Mouse (Mus musculus): ENCODE measurements at regions not wholly inside any gene's neighbourhood (a gene's known extent, or its start where the extent isn't known, plus 50 kb on each side); places are given as distances from the start of the nearest gene placed in this dataset.

DNA sequence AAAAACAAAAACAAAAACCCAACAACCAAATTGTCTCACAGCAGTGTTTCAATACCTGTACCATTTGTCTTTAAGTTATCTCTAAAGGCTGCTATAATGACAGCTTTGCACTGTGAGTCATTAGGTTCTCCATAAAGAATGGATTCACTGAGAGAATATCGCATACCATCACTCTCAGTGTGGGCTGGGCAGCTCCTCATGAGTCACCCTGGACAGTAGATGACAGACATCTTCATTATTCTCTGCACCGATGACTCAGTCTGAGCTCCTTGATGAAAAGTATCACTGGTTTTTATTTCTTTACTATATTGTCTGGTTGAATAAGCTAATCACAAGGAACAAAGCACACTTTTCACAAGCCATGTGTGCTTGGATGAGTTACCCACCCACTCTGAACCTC is 230.4 kb downstream of the Abcc12 start:
- Histone ChIP-seq H3K9ac (replicated peaks; ENCODE audit: low read depth, low read length) (no peak overlapping the region), H3K27ac (ENCODE audit: low read length) (no peak overlapping the region), H3K27me3 (ENCODE audit: control insufficient read depth, insufficient read depth, low read length) (no peaks in the 10 kb centered on the region), H3K4me1 (ENCODE audit: control insufficient read depth, insufficient read depth, low read length) (no peaks in the 10 kb centered on the region), H3K4me2 (replicated peaks; ENCODE audit: low read depth, low read length) (no peak overlapping the region), H3K36me3 (ENCODE audit: control insufficient read depth, insufficient read depth, low read length) (no peaks in the 10 kb centered on the region), H3K4me3 (ENCODE audit: low read depth, low read length) (no peak overlapping the region), H3K9me3 (ENCODE audit: control insufficient read depth, low read depth, low read length) (peaks cover 4% of the 10 kb centered on the region; the same call in 1 of the 2 replicates)
- no peak for ATAC-seq (ENCODE audit: insufficient number of reproducible peaks, insufficient read depth, low FRiP score, low read depth)
- 78% methylated on average over 2 of the region's 2 CpGs for WGBS

DNA sequence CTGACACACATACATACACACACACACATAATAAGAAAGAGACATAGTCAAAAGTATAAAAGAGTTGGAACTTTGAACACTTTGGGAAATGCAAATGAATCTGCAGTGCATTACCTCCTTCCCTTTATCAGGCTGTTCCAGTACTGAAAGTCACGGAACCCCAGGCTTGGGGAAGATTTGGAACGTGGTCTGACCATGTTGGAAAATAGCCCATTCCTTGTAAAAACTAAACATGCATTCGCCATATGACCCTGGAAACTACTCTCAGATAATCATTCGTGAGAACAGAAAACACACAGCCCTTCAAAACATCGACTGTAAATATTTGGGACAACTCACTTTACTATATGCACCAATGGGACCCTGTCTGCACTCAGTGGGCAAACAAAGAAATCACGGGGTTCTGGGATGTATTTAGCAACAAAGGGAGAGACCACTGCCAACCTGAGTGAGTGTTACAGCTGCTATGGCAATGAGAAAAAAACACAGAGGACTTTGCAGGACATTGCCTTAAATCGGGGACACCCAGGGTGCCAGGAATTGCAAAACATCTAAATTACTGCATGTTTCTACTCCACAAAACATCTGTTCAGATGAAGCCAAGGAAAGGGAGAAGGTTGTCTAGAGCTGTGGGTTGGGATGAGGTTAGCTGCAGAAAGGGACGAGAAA is 238.3 kb downstream of the Abcc12 start:
- 58% methylated on average over 8 of the region's 8 CpGs for WGBS
- no peak overlapping the region; the same call in 1 of the 2 replicates for H3K27ac ChIP-seq (ENCODE audit: low read length)

DNA sequence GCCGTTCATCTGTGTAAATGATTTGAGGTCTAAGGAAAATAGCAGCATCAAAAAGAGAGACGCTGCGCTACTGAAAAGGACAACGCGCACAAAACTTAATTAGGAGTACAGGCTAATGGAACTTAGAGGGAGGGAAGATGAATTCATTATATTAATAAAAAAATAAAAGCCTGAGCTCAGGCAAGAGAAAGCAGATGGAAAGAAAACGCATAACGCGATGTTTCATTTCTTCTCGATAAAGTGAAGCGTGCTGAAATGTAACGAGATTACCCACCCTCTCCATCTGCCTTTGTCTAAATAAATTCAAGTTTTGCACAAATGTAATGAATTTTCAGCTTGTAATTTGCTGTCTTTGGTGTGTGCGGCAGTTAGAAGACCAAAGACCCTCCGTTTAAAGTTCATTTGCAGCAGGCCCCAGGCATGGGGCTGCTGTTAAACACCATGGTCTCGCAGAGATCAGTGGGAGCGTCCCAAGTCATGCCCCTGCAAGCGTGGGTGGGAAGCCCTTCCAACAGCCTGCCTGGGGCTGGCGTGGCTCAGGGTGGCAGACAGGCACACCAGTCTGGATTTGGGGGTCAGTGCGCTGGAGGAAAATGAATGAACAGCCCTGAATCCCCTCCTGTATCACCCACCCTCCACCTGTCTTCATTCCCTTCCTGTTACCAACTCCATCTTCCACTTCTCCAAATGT is 241.8 kb downstream of the Abcc12 start:
- H3K27ac ChIP-seq (ENCODE audit: low read length), result no peak overlapping the region
- no peaks in the 10 kb centered on the region for H3K27me3 ChIP-seq (ENCODE audit: control insufficient read depth, insufficient read depth, low read length)
- no peaks in the 10 kb centered on the region for H3K9me3 ChIP-seq (ENCODE audit: control insufficient read depth, low read depth, low read length)
- no peak overlapping the region for H3K9ac ChIP-seq (replicated peaks; ENCODE audit: low read depth, low read length)
- H3K36me3 ChIP-seq (ENCODE audit: control insufficient read depth, insufficient read depth, low read length), result no peaks in the 10 kb centered on the region
- ATAC-seq (ENCODE audit: insufficient number of reproducible peaks, insufficient read depth, low FRiP score, low read depth), result no peak
- no peak overlapping the region for H3K4me3 ChIP-seq (ENCODE audit: low read depth, low read length)
- WGBS, result 87% methylated on average over 18 of the region's 18 CpGs
- no peaks in the 10 kb centered on the region for H3K4me1 ChIP-seq (ENCODE audit: control insufficient read depth, insufficient read depth, low read length)
- H3K4me2 ChIP-seq (replicated peaks; ENCODE audit: low read depth, low read length), result no peak overlapping the region

More for the DNA sequence above, 238.3 kb downstream of the Abcc12 start:
- Histone ChIP-seq H3K9ac (replicated peaks; ENCODE audit: low read depth, low read length) (no peak overlapping the region), H3K4me3 (ENCODE audit: low read depth, low read length) (no peak overlapping the region), H3K4me1 (ENCODE audit: control insufficient read depth, insufficient read depth, low read length) (no peaks in the 10 kb centered on the region), H3K4me2 (replicated peaks; ENCODE audit: low read depth, low read length) (no peak overlapping the region), H3K27me3 (ENCODE audit: control insufficient read depth, insufficient read depth, low read length) (no peaks in the 10 kb centered on the region), H3K9me3 (ENCODE audit: control insufficient read depth, low read depth, low read length) (no peaks in the 10 kb centered on the region), H3K36me3 (ENCODE audit: control insufficient read depth, insufficient read depth, low read length) (no peaks in the 10 kb centered on the region)
- ATAC-seq (ENCODE audit: insufficient number of reproducible peaks, insufficient read depth, low FRiP score, low read depth), result no peak

DNA sequence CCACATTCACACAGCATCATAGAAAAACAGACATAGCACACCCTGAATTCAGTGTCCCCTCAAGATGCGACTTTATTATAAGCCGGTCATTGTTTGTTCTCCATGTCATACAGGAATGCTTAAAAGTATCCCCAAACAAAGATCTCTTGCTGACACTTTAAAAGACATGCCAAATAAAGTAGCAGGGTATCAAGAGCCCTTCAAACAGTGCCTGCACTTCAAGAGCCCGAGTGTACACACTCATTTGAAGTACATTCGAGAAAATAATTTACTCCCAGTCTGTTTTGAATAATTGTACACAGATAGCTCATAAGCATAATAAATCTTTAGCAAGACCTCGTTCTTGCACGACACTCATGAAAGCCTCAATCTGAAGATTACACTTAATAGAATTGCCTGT is 249.1 kb downstream of the Abcc12 start:
- no peak for ATAC-seq (ENCODE audit: insufficient number of reproducible peaks, insufficient read depth, low FRiP score, low read depth)
- Histone ChIP-seq H3K4me1 (ENCODE audit: control insufficient read depth, insufficient read depth, low read length) (no peaks in the 10 kb centered on the region), H3K36me3 (ENCODE audit: control insufficient read depth, insufficient read depth, low read length) (no peaks in the 10 kb centered on the region), H3K4me3 (ENCODE audit: low read depth, low read length) (no peak overlapping the region), H3K9me3 (ENCODE audit: control insufficient read depth, low read depth, low read length) (no peaks in the 10 kb centered on the region), H3K27ac (ENCODE audit: low read length) (no peak overlapping the region), H3K9ac (replicated peaks; ENCODE audit: low read depth, low read length) (no peak overlapping the region), H3K27me3 (ENCODE audit: control insufficient read depth, insufficient read depth, low read length) (no peaks in the 10 kb centered on the region), H3K4me2 (replicated peaks; ENCODE audit: low read depth, low read length) (no peak overlapping the region)
- WGBS, result 46% methylated on average over 6 of the region's 6 CpGs

DNA sequence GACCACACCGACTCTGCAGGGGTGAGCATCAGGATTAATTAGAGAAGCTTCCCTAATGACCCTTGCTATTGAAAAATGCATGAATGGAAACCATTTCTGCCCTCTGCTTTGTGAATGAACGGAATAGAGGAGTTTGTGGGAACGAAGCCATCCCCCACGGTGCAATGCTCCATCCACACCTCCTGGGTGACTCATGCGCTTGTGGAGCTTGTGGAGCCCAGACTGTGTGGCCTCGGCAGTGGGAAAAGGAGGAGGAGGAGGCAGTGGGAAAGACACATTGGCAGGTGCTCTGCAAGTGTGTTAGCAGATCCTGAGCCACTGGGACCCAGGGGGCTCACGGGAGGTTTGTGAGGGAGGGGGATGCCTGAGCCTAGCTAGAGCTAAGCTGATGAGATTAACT is 251.9 kb downstream of the Abcc12 start:
- no peaks in the 10 kb centered on the region for H3K27me3 ChIP-seq (ENCODE audit: control insufficient read depth, insufficient read depth, low read length)
- no peak overlapping the region for H3K9ac ChIP-seq (replicated peaks; ENCODE audit: low read depth, low read length)
- H3K9me3 ChIP-seq (ENCODE audit: control insufficient read depth, low read depth, low read length), result no peaks in the 10 kb centered on the region
- H3K4me1 ChIP-seq (ENCODE audit: control insufficient read depth, insufficient read depth, low read length), result no peaks in the 10 kb centered on the region
- no peaks in the 10 kb centered on the region for H3K36me3 ChIP-seq (ENCODE audit: control insufficient read depth, insufficient read depth, low read length)
- H3K27ac ChIP-seq (ENCODE audit: low read length), result no peak overlapping the region
- 61% methylated on average over 7 of the region's 7 CpGs for WGBS
- ATAC-seq (ENCODE audit: insufficient number of reproducible peaks, insufficient read depth, low FRiP score, low read depth), result no peak
- no peak overlapping the region for H3K4me2 ChIP-seq (replicated peaks; ENCODE audit: low read depth, low read length)
- no peak overlapping the region for H3K4me3 ChIP-seq (ENCODE audit: low read depth, low read length)

DNA sequence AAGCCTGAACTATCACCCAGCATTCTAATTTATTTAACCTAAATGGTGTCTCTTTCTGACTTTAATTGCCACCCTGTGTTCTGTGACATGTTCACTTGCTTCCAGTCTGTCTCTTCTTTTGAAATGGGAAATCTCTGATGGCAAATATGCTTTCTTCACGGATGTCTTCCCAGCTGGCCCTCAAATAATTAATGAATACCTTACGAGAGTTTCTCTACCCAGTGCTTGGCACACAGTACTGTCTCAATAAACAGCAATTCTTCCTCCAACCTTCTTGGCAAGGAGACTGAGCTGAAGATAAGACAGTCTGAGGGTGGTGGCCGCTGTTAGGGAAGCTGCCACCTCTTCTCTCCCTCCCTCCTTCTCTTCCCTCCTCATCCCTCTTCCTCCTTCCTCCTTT is 252.5 kb downstream of the Abcc12 start:
- Histone ChIP-seq H3K4me3 (ENCODE audit: low read depth, low read length) (no peak overlapping the region), H3K27ac (ENCODE audit: low read length) (no peak overlapping the region), H3K9me3 (ENCODE audit: control insufficient read depth, low read depth, low read length) (no peaks in the 10 kb centered on the region), H3K27me3 (ENCODE audit: control insufficient read depth, insufficient read depth, low read length) (no peaks in the 10 kb centered on the region), H3K4me2 (replicated peaks; ENCODE audit: low read depth, low read length) (no peak overlapping the region), H3K9ac (replicated peaks; ENCODE audit: low read depth, low read length) (no peak overlapping the region), H3K36me3 (ENCODE audit: control insufficient read depth, insufficient read depth, low read length) (no peaks in the 10 kb centered on the region), H3K4me1 (ENCODE audit: control insufficient read depth, insufficient read depth, low read length) (no peaks in the 10 kb centered on the region)
- ATAC-seq (ENCODE audit: insufficient number of reproducible peaks, insufficient read depth, low FRiP score, low read depth), result no peak
- WGBS, result 81% methylated on average over 3 of the region's 3 CpGs

DNA sequence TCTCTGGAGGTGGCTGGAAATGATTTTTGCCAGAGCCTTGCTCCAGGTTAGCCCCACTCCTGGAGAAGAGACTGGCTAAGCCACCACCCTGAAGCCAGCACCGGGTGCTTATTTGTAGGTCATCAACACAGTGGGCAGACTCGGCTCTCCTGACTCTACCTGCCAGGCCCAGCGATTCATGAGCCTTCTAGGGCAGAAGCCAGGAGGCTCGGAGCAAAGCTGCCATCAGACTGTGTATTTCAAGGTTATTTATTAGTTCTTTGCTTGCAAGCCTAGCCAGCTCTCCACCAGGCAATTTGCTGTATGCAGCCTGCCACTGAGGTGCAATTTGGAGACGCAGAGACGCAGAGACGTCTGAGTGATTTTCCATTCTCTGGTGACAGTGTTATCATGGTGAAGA is 255.4 kb downstream of the Abcc12 start:
- Histone ChIP-seq H3K9me3 (ENCODE audit: control insufficient read depth, low read depth, low read length) (no peaks in the 10 kb centered on the region), H3K27me3 (ENCODE audit: control insufficient read depth, insufficient read depth, low read length) (no peaks in the 10 kb centered on the region), H3K4me3 (ENCODE audit: low read depth, low read length) (no peak overlapping the region), H3K4me2 (replicated peaks; ENCODE audit: low read depth, low read length) (no peak overlapping the region), H3K4me1 (ENCODE audit: control insufficient read depth, insufficient read depth, low read length) (no peaks in the 10 kb centered on the region), H3K9ac (replicated peaks; ENCODE audit: low read depth, low read length) (no peak overlapping the region), H3K36me3 (ENCODE audit: control insufficient read depth, insufficient read depth, low read length) (no peaks in the 10 kb centered on the region), H3K27ac (ENCODE audit: low read length) (no peak overlapping the region)
- no peak for ATAC-seq (ENCODE audit: insufficient number of reproducible peaks, insufficient read depth, low FRiP score, low read depth)
- WGBS, result 38% methylated on average over 7 of the region's 7 CpGs

DNA sequence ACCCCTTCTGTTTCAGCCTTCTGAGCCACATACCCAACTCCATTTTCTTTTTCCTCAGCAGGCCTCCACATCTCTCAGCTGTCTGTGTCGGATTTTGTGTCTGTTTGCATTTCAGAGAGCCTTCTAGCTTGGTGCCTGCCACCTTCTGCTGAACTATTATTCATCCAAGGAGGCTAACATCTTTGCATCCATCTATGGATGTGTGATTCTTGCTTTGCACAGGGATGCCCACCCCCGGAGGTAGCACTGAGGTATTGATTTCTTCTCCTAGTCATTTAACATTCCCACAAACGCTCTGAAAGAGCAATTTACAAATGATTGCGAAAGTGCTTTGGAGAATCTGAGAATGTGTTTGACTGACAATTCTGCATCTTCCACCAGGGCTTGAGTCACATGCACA is 255.9 kb downstream of the Abcc12 start:
- Histone ChIP-seq H3K9ac (replicated peaks; ENCODE audit: low read depth, low read length) (no peak overlapping the region), H3K27me3 (ENCODE audit: control insufficient read depth, insufficient read depth, low read length) (no peaks in the 10 kb centered on the region), H3K4me2 (replicated peaks; ENCODE audit: low read depth, low read length) (no peak overlapping the region), H3K4me3 (ENCODE audit: low read depth, low read length) (no peak overlapping the region), H3K9me3 (ENCODE audit: control insufficient read depth, low read depth, low read length) (no peaks in the 10 kb centered on the region), H3K27ac (ENCODE audit: low read length) (no peak overlapping the region), H3K36me3 (ENCODE audit: control insufficient read depth, insufficient read depth, low read length) (no peaks in the 10 kb centered on the region), H3K4me1 (ENCODE audit: control insufficient read depth, insufficient read depth, low read length) (no peaks in the 10 kb centered on the region)
- 57% methylated on average over 4 of the region's 4 CpGs for WGBS
- ATAC-seq (ENCODE audit: insufficient number of reproducible peaks, insufficient read depth, low FRiP score, low read depth), result no peak

DNA sequence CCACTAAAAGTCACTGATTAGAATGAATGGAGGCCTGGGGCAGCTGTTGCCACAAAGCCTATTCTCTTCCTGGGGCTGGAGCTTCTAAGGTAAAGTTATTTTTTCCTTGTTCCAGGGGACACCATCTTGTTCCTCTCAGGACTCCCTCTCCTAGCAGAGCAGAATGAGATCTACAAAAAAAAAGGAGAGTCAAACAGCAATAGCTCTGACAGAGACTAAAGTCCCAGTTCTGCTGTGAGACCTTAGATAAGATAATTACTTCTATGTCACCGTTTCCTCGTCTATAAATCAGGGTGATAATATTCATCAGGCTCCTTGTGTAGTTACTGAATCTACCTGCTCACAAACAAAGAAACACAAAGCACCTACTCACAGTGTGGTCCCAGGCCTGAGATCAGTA is 256.7 kb downstream of the Abcc12 start:
- Histone ChIP-seq H3K4me3 (ENCODE audit: low read depth, low read length) (no peak overlapping the region), H3K9ac (replicated peaks; ENCODE audit: low read depth, low read length) (no peak overlapping the region), H3K27ac (ENCODE audit: low read length) (no peak overlapping the region), H3K36me3 (ENCODE audit: control insufficient read depth, insufficient read depth, low read length) (no peaks in the 10 kb centered on the region), H3K4me1 (ENCODE audit: control insufficient read depth, insufficient read depth, low read length) (no peaks in the 10 kb centered on the region), H3K9me3 (ENCODE audit: control insufficient read depth, low read depth, low read length) (no peaks in the 10 kb centered on the region), H3K27me3 (ENCODE audit: control insufficient read depth, insufficient read depth, low read length) (no peaks in the 10 kb centered on the region), H3K4me2 (replicated peaks; ENCODE audit: low read depth, low read length) (no peak overlapping the region)
- 62% methylated on average over 2 of the region's 2 CpGs for WGBS
- ATAC-seq (ENCODE audit: insufficient number of reproducible peaks, insufficient read depth, low FRiP score, low read depth), result no peak

All from stomach, embryonic 14.5 days (tissue).